Mouse (Mus musculus): ENCODE measurements around the gene Fam178b.

Gene Fam178b

DNA sequence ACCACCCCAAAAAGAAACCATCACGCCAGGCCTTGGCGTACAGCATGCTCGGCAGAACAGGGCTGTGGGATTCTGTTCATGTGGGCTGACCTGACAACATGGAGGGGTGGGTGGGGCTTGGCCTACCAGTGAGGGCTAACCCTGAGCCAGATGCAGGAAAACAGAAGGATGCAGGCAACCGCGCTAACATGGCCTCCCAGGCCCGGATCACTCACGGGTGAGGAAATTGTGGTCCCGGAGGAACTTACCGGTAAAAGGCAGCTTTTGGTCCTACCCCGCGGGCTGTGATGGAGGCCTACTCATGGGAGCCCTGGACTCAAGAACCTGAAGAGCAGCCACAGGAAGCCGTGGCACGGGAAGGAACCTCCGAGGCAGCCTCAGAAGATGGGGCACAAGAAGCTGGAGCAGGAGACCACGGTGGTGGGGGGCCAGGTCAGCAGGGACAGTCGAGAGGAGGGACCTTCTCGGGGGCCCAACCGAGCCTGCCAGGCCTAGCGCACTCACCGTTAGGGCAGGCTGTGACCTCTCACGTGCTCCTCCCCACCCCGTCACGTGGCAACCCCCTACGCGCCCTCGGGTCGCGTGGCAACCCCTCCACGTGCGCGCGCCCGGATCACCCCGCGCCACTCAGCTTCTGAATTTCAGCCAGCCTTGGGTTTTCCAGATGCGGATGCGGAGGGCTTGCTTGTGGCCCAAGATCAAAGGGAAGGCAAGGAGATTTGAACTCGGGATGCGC, at the start of gene Fam178b:
TSS of gene Fam178b (minus strand) at position 564 of the 736 bp plus-strand sequence.
- DNase-seq (ENCODE audit: low spot score in 2 of 2) = no peak

GRCm38 (mm10) chr1:36724057-36724431, 41.1 kb upstream of the Fam178b start:
- no peak for DNase-seq (ENCODE audit: low spot score in 2 of 2)

- DNase-seq (ENCODE audit: low spot score in 2 of 2) = no peak
Observed at GRCm38 (mm10) chr1:36723146-36724056, 40.4 kb upstream of the Fam178b start.

DNA sequence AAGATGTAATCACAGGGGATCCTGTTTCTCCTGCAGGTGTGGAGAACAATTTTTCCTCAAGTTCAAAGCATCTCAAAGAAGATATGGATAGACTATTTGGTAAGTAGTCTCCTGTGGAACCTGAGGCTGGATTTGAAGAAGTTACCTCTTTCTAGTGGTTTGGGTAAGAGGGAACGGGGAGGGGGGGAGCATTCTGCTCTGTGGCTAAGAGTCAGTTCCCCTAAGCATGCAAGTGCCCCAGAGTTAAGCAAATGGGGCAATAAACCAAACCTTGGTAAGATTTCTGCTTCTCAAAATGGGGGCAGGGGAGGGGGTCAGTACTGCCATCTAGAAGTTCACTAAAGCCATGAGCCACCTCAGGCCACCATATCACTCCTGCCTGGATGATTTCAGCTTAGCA, 35.8 kb upstream of the Fam178b start:
- DNase-seq (ENCODE audit: low spot score in 2 of 2) = no peak

DNA sequence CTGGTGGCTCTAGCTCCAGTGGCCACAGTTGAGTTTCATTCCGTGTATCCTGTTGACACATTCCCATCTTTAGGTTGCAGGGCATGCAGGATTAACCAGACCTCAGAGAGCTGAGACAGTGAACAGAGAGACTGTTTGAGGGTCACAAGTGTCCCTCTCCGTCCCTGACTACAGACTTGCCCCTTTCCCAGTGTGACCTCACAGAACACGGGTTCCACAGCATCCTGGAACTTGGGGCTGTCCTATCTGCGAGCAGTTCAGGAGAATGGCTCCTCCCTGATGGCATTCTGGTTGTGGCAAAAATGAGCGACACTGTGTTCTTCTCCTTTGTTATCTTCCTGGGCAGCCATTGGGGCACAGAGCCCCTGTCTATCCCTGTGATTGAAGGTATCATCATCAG, 31.3 kb upstream of the Fam178b start, which contains the start of gene Actr1b:
TSS of gene Actr1b (minus strand) at position 112 of the 400 bp plus-strand sequence.
- DNase-seq (ENCODE audit: low spot score in 2 of 2) = no peak

- no peak for DNase-seq (ENCODE audit: low spot score in 2 of 2)
Observed at GRCm38 (mm10) chr1:36711104-36711503, 28.1 kb upstream of the Fam178b start.

- peak; percentile 97 to 98 for DNase-seq (ENCODE audit: low spot score in 2 of 2)
Observed at GRCm38 (mm10) chr1:36709854-36710280, 26.9 kb upstream of the Fam178b start, which contains the start of gene 4933424G06Rik. 4933424G06Rik (plus strand) TSS chr1:36710149.

GRCm38 (mm10) chr1:36709055-36709853, 26.3 kb upstream of the Fam178b start:
- DNase-seq (ENCODE audit: low spot score in 2 of 2) = peak; percentile 37 to 46

- DNase-seq (ENCODE audit: low spot score in 2 of 2) = no peak
Observed at GRCm38 (mm10) chr1:36708626-36709025, 25.6 kb upstream of the Fam178b start.

DNA sequence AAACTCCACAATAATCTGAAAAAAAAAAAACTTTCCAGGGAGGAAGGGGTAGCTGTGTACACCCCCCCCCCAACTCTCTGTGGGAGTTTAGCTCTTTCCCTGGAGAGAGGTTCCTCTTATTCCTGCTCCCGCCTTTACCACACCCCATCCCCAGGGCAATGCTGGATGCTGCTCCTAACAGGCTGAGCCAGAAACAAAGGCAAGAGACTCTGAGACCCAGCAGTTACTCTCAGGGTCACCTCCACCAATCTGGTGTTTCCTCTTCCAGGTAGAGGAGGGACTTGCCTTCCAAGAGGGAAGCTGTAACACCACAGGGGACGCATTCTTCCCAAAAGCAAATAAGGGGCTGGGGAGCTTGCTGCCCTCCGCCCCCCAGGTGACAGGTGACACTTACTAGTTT, 24.8 kb upstream of the Fam178b start:
- no peak for DNase-seq (ENCODE audit: low spot score in 2 of 2)

GRCm38 (mm10) chr1:36707166-36707565, 24.2 kb upstream of the Fam178b start:
- peak; percentile 26 to 66 for DNase-seq (ENCODE audit: low spot score in 2 of 2)

GRCm38 (mm10) chr1:36697030-36697429, 14.0 kb upstream of the Fam178b start:
- DNase-seq (ENCODE audit: low spot score in 2 of 2) = no peak

GRCm38 (mm10) chr1:36696411-36696810, 13.4 kb upstream of the Fam178b start:
- DNase-seq (ENCODE audit: low spot score in 2 of 2) = no peak

DNA sequence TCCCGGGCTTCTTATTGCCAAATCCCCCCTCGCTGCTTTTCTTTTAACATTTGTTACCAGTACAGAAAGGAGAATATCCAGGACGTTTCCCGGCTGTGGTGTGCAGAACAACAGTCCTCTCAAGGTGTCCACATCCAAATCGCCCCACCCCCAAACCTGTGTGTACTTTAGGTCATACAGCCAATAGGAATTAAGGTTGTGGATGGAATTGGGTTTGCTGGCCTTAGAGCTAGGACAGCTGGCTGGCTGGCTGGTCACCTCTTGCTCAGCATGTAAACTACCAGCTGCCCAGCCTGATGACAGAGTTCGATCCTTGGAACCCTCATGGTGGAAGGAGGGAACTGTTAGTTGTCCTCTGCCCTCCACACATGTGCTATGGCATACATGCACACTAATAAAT, 11.9 kb upstream of the Fam178b start:
- DNase-seq (ENCODE audit: low spot score in 2 of 2) = no peak

- peak; percentile 96 to 97 for DNase-seq (ENCODE audit: low spot score in 2 of 2)
Observed at GRCm38 (mm10) chr1:36691271-36692155, 8.5 kb upstream of the Fam178b start, which contains the start of gene Cox5b. Cox5b (plus strand) TSS chr1:36691449.

- no peak for DNase-seq (ENCODE audit: low spot score in 2 of 2)
Observed at GRCm38 (mm10) chr1:36690671-36691235, 7.8 kb upstream of the Fam178b start.

GRCm38 (mm10) chr1:36683810-36684467, 956 bp upstream of the Fam178b start:
- peak; percentile 67 to 85 for DNase-seq (ENCODE audit: low spot score in 2 of 2)

- no peak for DNase-seq (ENCODE audit: low spot score in 2 of 2)
Observed at GRCm38 (mm10) chr1:36680893-36681292, 2.1 kb downstream of the Fam178b start.

DNA sequence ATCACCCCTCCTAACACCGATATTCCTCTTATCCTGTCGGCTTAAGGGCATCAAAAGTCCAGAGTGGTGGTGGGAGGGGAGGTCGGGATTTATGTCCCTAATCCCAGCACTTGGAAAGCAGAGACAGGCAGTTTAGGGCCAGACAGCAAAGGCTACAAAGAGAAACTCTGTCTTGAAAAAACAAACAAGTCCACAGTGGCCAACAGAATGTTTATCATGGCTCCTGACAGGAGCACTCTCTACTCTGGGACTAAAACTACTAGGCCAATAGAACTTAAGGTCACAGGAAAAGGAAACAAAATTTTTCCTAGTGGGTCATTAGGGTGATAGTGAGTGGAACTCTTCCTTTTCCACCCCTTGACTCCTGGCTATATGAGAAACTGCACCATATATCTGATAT, 8.0 kb downstream of the Fam178b start:
- DNase-seq (ENCODE audit: low spot score in 2 of 2) = no peak

Measured in frontal cortex, postnatal 36 days (tissue).